Mouse (Mus musculus): Measurements from ENCODE around the gene Serpina3f. TPM values are rescaled to one million over a fixed set of nuclear protein-coding genes. Genes with fewer than 3 reads are reported as not detected.

The Serpina3f gene
- not detected in 2 replicates for polyA plus RNA-seq (2014; fragmentation: Nextera tagmentation; extraction: Ambion mirVana)

DNA sequence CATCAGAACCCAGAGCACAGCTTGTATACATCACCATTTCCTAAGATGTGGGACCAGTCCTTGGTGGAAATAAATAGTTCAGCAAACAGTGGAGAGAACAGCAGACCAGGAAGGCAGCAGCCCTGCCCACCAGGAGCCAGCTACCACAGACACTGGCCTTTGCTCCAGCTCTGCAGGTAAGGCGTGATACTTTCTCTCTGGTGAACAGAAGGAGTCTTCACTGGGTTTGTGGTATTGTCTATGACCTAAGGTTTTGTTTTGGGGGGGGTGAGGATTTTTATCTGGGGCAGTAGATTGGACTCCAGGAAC lies at the start of gene Serpina3f:
Gene Serpina3f (plus strand): TSS at position 100 of the 309 bp plus-strand sequence.
- Histone ChIP-seq H3K4me1 (ENCODE audit: control insufficient read depth, insufficient read depth, low read length) (no peaks in the 10 kb centered on the region), H3K4me2 (no peak within 1 kb of the TSS), H3K9ac (ENCODE audit: low read depth, low read length) (no peak within 1 kb of the TSS), H3K9me3 (replicated peaks; ENCODE audit: control insufficient read depth, low read length) (no peaks in the 10 kb centered on the region), H3K4me3 (ENCODE audit: low read depth, low read length) (no peak within 1 kb of the TSS), H3K36me3 (ENCODE audit: control insufficient read depth, insufficient read depth, low read length) (no peaks in the 10 kb centered on the region), H3K27me3 (ENCODE audit: control insufficient read depth, insufficient read depth, low read length) (no peaks in the 10 kb centered on the region), H3K27ac (ENCODE audit: low read depth, low read length) (no peak within 1 kb of the TSS)
- no peak for ATAC-seq (replicated peaks; ENCODE audit: insufficient number of reproducible peaks, low FRiP score, low TSS enrichment)
- WGBS (ENCODE audit: insufficient replicate concordance), result 48% methylated on average over 1 of the region's 1 CpGs

DNA sequence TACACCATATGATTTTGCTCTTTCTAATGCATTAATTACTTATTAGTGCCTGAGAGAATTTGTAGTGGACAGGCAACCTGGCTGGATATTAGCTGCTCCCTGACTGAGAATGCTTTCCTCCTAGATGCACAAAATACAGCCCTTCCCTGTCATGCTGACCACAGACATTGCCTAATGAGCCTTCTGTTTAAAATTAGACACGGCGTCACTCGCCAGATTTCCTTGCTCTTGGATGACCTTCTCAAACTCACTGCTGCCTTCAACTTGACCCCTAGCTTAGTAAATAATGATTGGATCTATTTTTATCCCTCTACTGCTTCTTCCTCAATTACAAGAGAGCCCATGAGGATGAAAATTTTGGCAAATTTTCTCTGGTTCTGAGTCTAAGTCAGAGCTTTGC lies 39.6 kb upstream of the Serpina3f start:
- H3K4me1 ChIP-seq (ENCODE audit: control insufficient read depth, insufficient read depth, low read length), result peaks cover 6% of the 10 kb centered on the region; the same call in 1 of the 2 replicates
- 55% methylated on average over 3 of the region's 3 CpGs for WGBS (ENCODE audit: insufficient replicate concordance)
- H3K27me3 ChIP-seq (ENCODE audit: control insufficient read depth, insufficient read depth, low read length), result 0 out of 2 replicates have a peak, but pooled peaks cover 4% of the 10 kb centered on the region
- H3K9ac ChIP-seq (ENCODE audit: low read depth, low read length), result no peak overlapping the region
- ATAC-seq (replicated peaks; ENCODE audit: insufficient number of reproducible peaks, low FRiP score, low TSS enrichment), result no peak
- no peaks in the 10 kb centered on the region for H3K36me3 ChIP-seq (ENCODE audit: control insufficient read depth, insufficient read depth, low read length)
- H3K27ac ChIP-seq (ENCODE audit: low read depth, low read length), result no peak overlapping the region
- H3K4me3 ChIP-seq (ENCODE audit: low read depth, low read length), result no peak overlapping the region
- no peak overlapping the region for H3K4me2 ChIP-seq
- no peaks in the 10 kb centered on the region; the same call in 1 of the 2 replicates for H3K9me3 ChIP-seq (replicated peaks; ENCODE audit: control insufficient read depth, low read length)

DNA sequence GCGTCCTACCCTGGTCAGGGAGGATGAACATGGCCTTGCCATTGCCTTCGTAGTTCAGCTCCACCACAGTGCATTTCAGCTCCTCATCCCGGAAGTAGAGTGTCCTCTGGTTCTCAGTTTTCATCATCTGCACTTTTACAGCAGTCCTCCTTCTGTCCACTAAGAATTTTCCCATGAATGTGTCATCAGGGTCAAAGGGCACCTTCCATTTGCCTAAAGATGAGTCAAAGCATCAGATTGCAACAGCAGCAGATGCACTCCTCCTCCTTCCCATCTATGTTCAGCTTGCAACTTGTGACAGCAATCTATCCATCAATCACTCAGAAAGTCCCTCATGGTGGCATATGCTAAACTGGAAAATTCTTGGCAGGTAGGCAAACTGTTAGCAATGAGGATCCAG lies 38.7 kb upstream of the Serpina3f start:
- H3K27ac ChIP-seq (ENCODE audit: low read depth, low read length), result no peak overlapping the region
- H3K36me3 ChIP-seq (ENCODE audit: control insufficient read depth, insufficient read depth, low read length), result no peaks in the 10 kb centered on the region
- H3K9ac ChIP-seq (ENCODE audit: low read depth, low read length), result no peak overlapping the region
- H3K27me3 ChIP-seq (ENCODE audit: control insufficient read depth, insufficient read depth, low read length), result 0 out of 2 replicates have a peak, but pooled peaks cover 4% of the 10 kb centered on the region
- H3K4me2 ChIP-seq, result no peak overlapping the region
- peaks cover 6% of the 10 kb centered on the region; the same call in 1 of the 2 replicates for H3K4me1 ChIP-seq (ENCODE audit: control insufficient read depth, insufficient read depth, low read length)
- no peak for ATAC-seq (replicated peaks; ENCODE audit: insufficient number of reproducible peaks, low FRiP score, low TSS enrichment)
- H3K4me3 ChIP-seq (ENCODE audit: low read depth, low read length), result no peak overlapping the region
- H3K9me3 ChIP-seq (replicated peaks; ENCODE audit: control insufficient read depth, low read length), result no peaks in the 10 kb centered on the region; the same call in 1 of the 2 replicates
- 72% methylated on average over 3 of the region's 3 CpGs for WGBS (ENCODE audit: insufficient replicate concordance)

DNA sequence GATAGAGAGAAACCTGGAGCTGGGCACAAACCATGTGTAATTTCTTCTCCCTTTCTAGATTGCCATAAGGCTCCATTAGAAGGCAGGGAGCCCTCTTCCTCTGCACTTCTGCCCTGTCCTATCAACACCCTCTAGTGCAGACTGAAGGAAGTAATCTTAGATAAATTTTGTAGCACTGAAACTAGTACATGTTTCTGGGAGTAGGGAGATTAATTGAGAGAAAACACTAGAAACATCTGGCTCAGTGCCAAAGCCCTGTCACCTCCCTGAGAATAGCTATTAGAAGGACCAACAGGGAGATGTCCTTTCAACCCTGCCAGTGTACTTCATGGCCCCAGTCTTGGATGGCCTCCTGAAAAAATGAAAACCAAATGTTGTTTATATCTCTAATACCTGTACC lies 35.8 kb upstream of the Serpina3f start:
- Histone ChIP-seq H3K27me3 (ENCODE audit: control insufficient read depth, insufficient read depth, low read length) (peaks cover 10% of the 10 kb centered on the region), H3K4me2 (no peak overlapping the region), H3K9ac (ENCODE audit: low read depth, low read length) (no peak overlapping the region), H3K4me3 (ENCODE audit: low read depth, low read length) (no peak overlapping the region), H3K9me3 (replicated peaks; ENCODE audit: control insufficient read depth, low read length) (no peaks in the 10 kb centered on the region), H3K36me3 (ENCODE audit: control insufficient read depth, insufficient read depth, low read length) (no peaks in the 10 kb centered on the region), H3K4me1 (ENCODE audit: control insufficient read depth, insufficient read depth, low read length) (peaks cover 6% of the 10 kb centered on the region; the same call in 1 of the 2 replicates), H3K27ac (ENCODE audit: low read depth, low read length) (no peak overlapping the region)
- peak; percentile 61; the same call in 1 of the 2 replicates for ATAC-seq (replicated peaks; ENCODE audit: insufficient number of reproducible peaks, low FRiP score, low TSS enrichment)

DNA sequence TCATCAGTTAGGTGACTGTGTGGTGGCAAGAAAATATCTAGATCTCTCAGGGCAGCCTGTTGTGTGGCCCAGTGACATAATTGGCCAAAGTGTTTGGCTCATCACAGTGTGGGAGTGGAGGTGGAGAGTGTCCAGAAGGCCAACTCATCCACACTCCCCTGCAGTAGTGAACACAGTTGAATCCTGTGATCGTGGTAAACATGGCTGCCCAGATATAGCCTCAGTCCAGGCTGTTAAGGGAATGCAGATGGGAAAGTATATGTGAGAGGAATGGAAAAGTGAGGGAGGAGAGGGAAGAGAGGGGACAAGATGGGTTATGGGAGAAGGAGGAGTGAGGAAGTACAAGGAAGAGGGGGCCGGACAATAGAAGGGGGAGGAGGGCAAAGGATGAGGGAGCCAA lies 35.4 kb upstream of the Serpina3f start:
- no peaks in the 10 kb centered on the region for H3K9me3 ChIP-seq (replicated peaks; ENCODE audit: control insufficient read depth, low read length)
- peaks cover 10% of the 10 kb centered on the region for H3K27me3 ChIP-seq (ENCODE audit: control insufficient read depth, insufficient read depth, low read length)
- 76% methylated on average over 2 of the region's 2 CpGs for WGBS (ENCODE audit: insufficient replicate concordance)
- no peaks in the 10 kb centered on the region for H3K36me3 ChIP-seq (ENCODE audit: control insufficient read depth, insufficient read depth, low read length)
- no peak overlapping the region for H3K4me3 ChIP-seq (ENCODE audit: low read depth, low read length)
- H3K9ac ChIP-seq (ENCODE audit: low read depth, low read length), result no peak overlapping the region
- ATAC-seq (replicated peaks; ENCODE audit: insufficient number of reproducible peaks, low FRiP score, low TSS enrichment), result peak; percentile 64; the same call in 1 of the 2 replicates
- no peak overlapping the region for H3K27ac ChIP-seq (ENCODE audit: low read depth, low read length)
- no peak overlapping the region for H3K4me2 ChIP-seq
- H3K4me1 ChIP-seq (ENCODE audit: control insufficient read depth, insufficient read depth, low read length), result peaks cover 6% of the 10 kb centered on the region; the same call in 1 of the 2 replicates

DNA sequence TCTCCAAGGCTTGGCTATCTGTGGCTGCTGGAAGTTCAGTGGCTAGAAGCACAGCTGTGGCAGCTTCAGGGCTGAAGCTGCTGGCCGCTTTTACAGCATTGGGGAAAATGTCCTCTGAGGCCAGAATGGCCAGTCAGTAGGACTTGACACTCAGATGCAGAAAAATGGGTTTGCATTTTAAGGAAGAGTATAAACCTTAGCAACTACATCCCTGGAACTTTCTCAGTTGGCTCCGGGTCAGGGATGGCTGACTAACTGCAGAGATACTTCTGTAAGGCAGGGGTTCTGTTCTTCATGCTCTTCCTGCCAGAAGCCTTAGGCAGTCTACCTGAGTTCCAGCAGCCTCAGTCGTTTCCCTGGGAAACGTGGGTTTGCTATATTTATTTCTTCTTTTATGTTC lies 29.3 kb upstream of the Serpina3f start:
- Histone ChIP-seq H3K27me3 (ENCODE audit: control insufficient read depth, insufficient read depth, low read length) (peaks cover 6% of the 10 kb centered on the region), H3K4me1 (ENCODE audit: control insufficient read depth, insufficient read depth, low read length) (no peaks in the 10 kb centered on the region), H3K4me2 (no peak overlapping the region), H3K4me3 (ENCODE audit: low read depth, low read length) (no peak overlapping the region), H3K9ac (ENCODE audit: low read depth, low read length) (no peak overlapping the region), H3K36me3 (ENCODE audit: control insufficient read depth, insufficient read depth, low read length) (no peaks in the 10 kb centered on the region), H3K27ac (ENCODE audit: low read depth, low read length) (no peak overlapping the region), H3K9me3 (replicated peaks; ENCODE audit: control insufficient read depth, low read length) (no peaks in the 10 kb centered on the region)
- no peak for ATAC-seq (replicated peaks; ENCODE audit: insufficient number of reproducible peaks, low FRiP score, low TSS enrichment)
- WGBS (ENCODE audit: insufficient replicate concordance), result 66% methylated on average over 4 of the region's 4 CpGs

DNA sequence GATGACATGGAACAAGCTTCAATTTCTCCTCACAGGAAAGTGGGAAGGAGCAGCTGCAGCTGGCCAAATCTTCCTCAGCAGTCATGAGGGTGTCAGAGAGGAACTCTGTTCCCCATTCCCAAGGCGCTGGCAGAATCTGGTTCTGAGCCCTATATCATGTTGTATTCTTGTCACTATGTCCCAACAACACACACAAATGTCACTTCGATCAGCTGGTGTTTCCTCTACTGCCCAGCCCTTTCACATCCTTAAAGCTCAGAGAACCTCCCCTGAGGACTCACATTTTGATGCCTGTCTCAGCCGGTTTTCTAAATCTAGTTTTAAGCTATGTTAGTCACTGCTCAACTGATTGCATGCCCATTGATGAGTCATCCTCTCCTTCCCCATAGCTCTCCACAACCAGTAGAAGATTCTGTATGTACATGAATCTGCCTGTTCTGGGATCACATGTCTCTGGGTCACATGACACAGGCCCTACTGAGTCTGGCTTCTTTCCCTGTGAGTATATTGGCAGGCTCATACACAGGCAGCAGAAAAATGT lies 28.2 kb upstream of the Serpina3f start:
- no peak overlapping the region for H3K4me2 ChIP-seq
- H3K36me3 ChIP-seq (ENCODE audit: control insufficient read depth, insufficient read depth, low read length), result no peaks in the 10 kb centered on the region
- H3K27ac ChIP-seq (ENCODE audit: low read depth, low read length), result no peak overlapping the region
- no peak overlapping the region for H3K9ac ChIP-seq (ENCODE audit: low read depth, low read length)
- H3K9me3 ChIP-seq (replicated peaks; ENCODE audit: control insufficient read depth, low read length), result no peaks in the 10 kb centered on the region
- no peaks in the 10 kb centered on the region for H3K4me1 ChIP-seq (ENCODE audit: control insufficient read depth, insufficient read depth, low read length)
- H3K27me3 ChIP-seq (ENCODE audit: control insufficient read depth, insufficient read depth, low read length), result peaks cover 4% of the 10 kb centered on the region
- WGBS (ENCODE audit: insufficient replicate concordance), result 78% methylated on average over 3 of the region's 3 CpGs
- ATAC-seq (replicated peaks; ENCODE audit: insufficient number of reproducible peaks, low FRiP score, low TSS enrichment), result no peak
- no peak overlapping the region for H3K4me3 ChIP-seq (ENCODE audit: low read depth, low read length)

DNA sequence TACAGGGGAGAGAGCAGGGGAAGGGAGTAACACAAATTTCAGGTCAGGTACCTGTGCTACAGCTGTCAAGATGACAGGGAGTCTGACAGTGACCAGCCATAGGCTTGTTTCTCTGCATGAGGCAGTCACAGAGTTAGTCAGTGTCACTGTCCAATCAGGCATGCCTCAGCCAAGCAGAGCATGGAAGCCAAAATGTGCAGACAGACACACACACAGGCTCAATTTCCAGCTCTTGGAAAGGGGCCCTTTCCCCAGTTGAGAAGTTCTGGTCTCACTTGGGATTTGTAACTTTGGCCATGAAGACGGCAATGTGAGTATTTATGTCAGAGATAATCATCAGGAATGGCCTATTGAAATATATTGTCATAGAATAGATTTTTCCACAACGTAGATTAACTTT lies 25.1 kb upstream of the Serpina3f start:
- Histone ChIP-seq H3K36me3 (ENCODE audit: control insufficient read depth, insufficient read depth, low read length) (no peaks in the 10 kb centered on the region), H3K27me3 (ENCODE audit: control insufficient read depth, insufficient read depth, low read length) (no peaks in the 10 kb centered on the region; the same call in 1 of the 2 replicates), H3K4me3 (ENCODE audit: low read depth, low read length) (no peak overlapping the region), H3K27ac (ENCODE audit: low read depth, low read length) (no peak overlapping the region), H3K9me3 (replicated peaks; ENCODE audit: control insufficient read depth, low read length) (no peaks in the 10 kb centered on the region), H3K4me1 (ENCODE audit: control insufficient read depth, insufficient read depth, low read length) (no peaks in the 10 kb centered on the region), H3K4me2 (no peak overlapping the region), H3K9ac (ENCODE audit: low read depth, low read length) (no peak overlapping the region)
- WGBS (ENCODE audit: insufficient replicate concordance), result 74% methylated on average over 2 of the region's 2 CpGs
- ATAC-seq (replicated peaks; ENCODE audit: insufficient number of reproducible peaks, low FRiP score, low TSS enrichment), result no peak

DNA sequence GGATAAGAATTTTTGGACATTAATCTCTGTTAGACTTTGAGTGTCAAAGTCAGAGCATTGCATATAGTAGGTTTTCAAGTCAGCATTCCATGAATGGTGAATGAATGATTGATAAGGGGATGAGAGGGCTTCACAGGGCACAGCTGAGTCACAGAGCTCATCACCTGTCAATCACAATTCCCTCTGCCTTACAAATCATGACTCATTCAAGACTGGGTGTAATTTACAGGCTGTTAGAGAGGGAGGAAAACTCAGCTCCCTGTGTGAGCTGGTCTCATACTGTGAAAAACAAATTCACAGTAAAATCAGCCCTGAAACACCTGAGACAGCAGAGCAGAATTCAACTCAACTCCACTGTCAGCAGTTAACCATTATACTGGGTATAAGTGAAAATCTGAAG lies 23.5 kb upstream of the Serpina3f start:
- ATAC-seq (replicated peaks; ENCODE audit: insufficient number of reproducible peaks, low FRiP score, low TSS enrichment), result no peak
- Histone ChIP-seq H3K4me2 (no peak overlapping the region), H3K4me3 (ENCODE audit: low read depth, low read length) (no peak overlapping the region), H3K4me1 (ENCODE audit: control insufficient read depth, insufficient read depth, low read length) (no peaks in the 10 kb centered on the region), H3K27me3 (ENCODE audit: control insufficient read depth, insufficient read depth, low read length) (no peaks in the 10 kb centered on the region; the same call in 1 of the 2 replicates), H3K27ac (ENCODE audit: low read depth, low read length) (no peak overlapping the region), H3K36me3 (ENCODE audit: control insufficient read depth, insufficient read depth, low read length) (no peaks in the 10 kb centered on the region), H3K9ac (ENCODE audit: low read depth, low read length) (no peak overlapping the region), H3K9me3 (replicated peaks; ENCODE audit: control insufficient read depth, low read length) (no peaks in the 10 kb centered on the region)

All from heart, embryonic 11.5 days (tissue).